Mouse (Mus musculus) CH12.LX (cell line): ENCODE measurements around the gene Samd4b. TPM values are rescaled to one million over a fixed set of nuclear protein-coding genes. Genes with fewer than 3 reads are reported as not detected.

Source experiments
- DNase-seq: peaks from one replicate; pipeline ENCODE4 v3.0.0-alpha.2; 2013; ENCODE audit errors: extremely low read depth
- H3K27ac ChIP-seq: 2 replicates; pipeline ENCODE4 v1.5.1; 2012; ENCODE audit warnings: low read depth, mild to moderate bottlenecking, control low read depth, moderate library complexity; ENCODE audit not compliant: insufficient read depth
- H3K27me3 ChIP-seq: replicated peaks from 2 replicates; pipeline ENCODE3; 2012; ENCODE audit warnings: inconsistent platforms
- H3K36me3 ChIP-seq, 2 experiments: replicated peaks in 1 of 2; 2 replicates each; pipeline versions ENCODE3 to v1.6.1; 2012; ENCODE audit warnings: inconsistent platforms in 1 of 2, low read length in 1 of 2, mild to moderate bottlenecking in 1 of 2, mixed read lengths in 1 of 2, moderate library complexity in 1 of 2; ENCODE audit not compliant: control insufficient read depth in 1 of 2, insufficient read depth in 1 of 2
- H3K4me1 ChIP-seq, 2 experiments: 2 replicates each; pipeline ENCODE4 v1.6.1; 2012; ENCODE audit warnings: inconsistent platforms in 1 of 2, moderate library complexity in 1 of 2; ENCODE audit not compliant: insufficient read depth in 2 of 2, control insufficient read depth in 1 of 2
- H3K4me2 ChIP-seq: 2 replicates; pipeline ENCODE4 v1.6.1; 2012; ENCODE audit warnings: low read depth, mild to moderate bottlenecking, control low read depth; ENCODE audit not compliant: poor library complexity, insufficient read depth, severe bottlenecking
- H3K4me3 ChIP-seq, 3 experiments: fragments of 150-350 bp in 1 of 3; sonication (generic) in 1 of 3; replicated peaks in 1 of 3; 2 replicates each; pipeline versions ENCODE3 to v1.5.1; 2011 to 2012; ENCODE audit warnings: low read depth in 2 of 3, low read length in 2 of 3, mild to moderate bottlenecking in 2 of 3, moderate library complexity in 2 of 3, control low read depth in 1 of 3, improper control_type of control experiment in 1 of 3, inconsistent platforms in 1 of 3, mixed read lengths in 1 of 3; ENCODE audit not compliant: poor library complexity in 1 of 3
- H3K79me2 ChIP-seq: replicated peaks from 2 replicates; pipeline ENCODE4 v1.6.1; 2012; ENCODE audit warnings: mild to moderate bottlenecking, moderate library complexity; ENCODE audit not compliant: control insufficient read depth, poor library complexity, insufficient read depth, severe bottlenecking; ENCODE audit errors: extremely low read depth
- H3K9ac ChIP-seq: 2 replicates; pipeline ENCODE4 v1.6.1; 2012; ENCODE audit warnings: low read depth, mild to moderate bottlenecking, control low read depth, moderate library complexity; ENCODE audit not compliant: insufficient read depth
- H3K9me3 ChIP-seq: replicated peaks from 2 replicates; pipeline ENCODE3; 2012; ENCODE audit warnings: low read length, inconsistent platforms, mixed read lengths
- CHD2 ChIP-seq: IDR thresholded peaks from 2 replicates; pipeline ENCODE4 v1.6.1; 2011; ENCODE audit warnings: low read length, improper control_type of control experiment
- CTCF ChIP-seq, 2 experiments: IDR thresholded peaks in 1 of 2; conservative IDR thresholded peaks in 1 of 2; 2 replicates each; pipeline ENCODE4 v1.5.1; 2011 to 2012; ENCODE audit warnings: low read depth in 2 of 2, low read length in 2 of 2, improper control_type of control experiment in 1 of 2, inconsistent platforms in 1 of 2, mild to moderate bottlenecking in 1 of 2, moderate library complexity in 1 of 2
- E2F4 ChIP-seq: IDR thresholded peaks from 2 replicates; pipeline ENCODE4 v1.6.1; 2011; ENCODE audit warnings: low read depth, low read length, improper control_type of control experiment; ENCODE audit not compliant: insufficient replicate concordance
- EP300 ChIP-seq: IDR thresholded peaks from 2 replicates; pipeline ENCODE4 v1.6.1; 2011; ENCODE audit warnings: low read length, improper control_type of control experiment
- GABPA ChIP-seq: IDR thresholded peaks from 2 replicates; pipeline ENCODE4 v1.6.1; 2012; ENCODE audit warnings: low read depth, low read length, improper control_type of control experiment, inconsistent platforms; ENCODE audit not compliant: insufficient replicate concordance
- HCFC1 ChIP-seq: IDR thresholded peaks from 2 replicates; pipeline ENCODE4 v1.6.1; 2012; ENCODE audit warnings: low read depth, mild to moderate bottlenecking, inconsistent platforms, low read length, improper control_type of control experiment
- IRF4 ChIP-seq: IDR thresholded peaks from 2 replicates; pipeline ENCODE4 v1.6.1; 2014; ENCODE audit warnings: low read depth, mild to moderate bottlenecking, inconsistent platforms, low read length, improper control_type of control experiment
- JUND ChIP-seq: conservative IDR thresholded peaks from 2 replicates; pipeline ENCODE4 v1.6.1; 2011; ENCODE audit warnings: low read depth, low read length, improper control_type of control experiment
- KAT2A ChIP-seq: IDR thresholded peaks from 2 replicates; pipeline ENCODE4 v1.6.1; 2012; ENCODE audit warnings: low read length, improper control_type of control experiment, inconsistent platforms; ENCODE audit not compliant: insufficient replicate concordance
- MAFK ChIP-seq: IDR thresholded peaks from 2 replicates; pipeline ENCODE4 v1.6.1; 2011; ENCODE audit warnings: low read length, improper control_type of control experiment; ENCODE audit not compliant: insufficient replicate concordance
- MAX ChIP-seq: IDR thresholded peaks from 2 replicates; pipeline ENCODE4 v1.6.1; 2011; ENCODE audit warnings: low read length, improper control_type of control experiment
- MAZ ChIP-seq: IDR thresholded peaks from 2 replicates; pipeline ENCODE4 v1.6.1; 2012; ENCODE audit warnings: low read depth, mild to moderate bottlenecking, inconsistent platforms, low read length, improper control_type of control experiment, moderate library complexity
- MEF2A ChIP-seq: IDR thresholded peaks from 2 replicates; pipeline ENCODE4 v1.6.1; 2014; ENCODE audit warnings: low read depth, mild to moderate bottlenecking, inconsistent platforms, low read length, improper control_type of control experiment, borderline replicate concordance
- MXI1 ChIP-seq: IDR thresholded peaks from 2 replicates; pipeline ENCODE4 v1.6.1; 2011; ENCODE audit warnings: mild to moderate bottlenecking, low read depth, low read length, improper control_type of control experiment
- MYC ChIP-seq: IDR thresholded peaks from 2 replicates; pipeline ENCODE4 v1.6.1; 2011; ENCODE audit warnings: low read depth, mild to moderate bottlenecking, improper control_type of control experiment, low read length
- NELFE ChIP-seq: IDR thresholded peaks from 2 replicates; pipeline ENCODE4 v1.6.1; 2011; ENCODE audit warnings: low read depth, low read length, improper control_type of control experiment
- NRF1 ChIP-seq: IDR thresholded peaks from 2 replicates; pipeline ENCODE4 v1.6.1; 2014; ENCODE audit warnings: low read depth, mild to moderate bottlenecking, inconsistent platforms, low read length, improper control_type of control experiment, moderate library complexity
- PAX5 ChIP-seq: IDR thresholded peaks from 2 replicates; pipeline ENCODE4 v1.6.1; 2012; ENCODE audit warnings: low read length, inconsistent platforms, mixed read lengths
- POLR2A ChIP-seq: IDR thresholded peaks from 2 replicates; pipeline ENCODE4 v1.6.1; 2011; ENCODE audit warnings: low read depth, mild to moderate bottlenecking, improper control_type of control experiment, low read length
- RAD21 ChIP-seq: IDR thresholded peaks from 2 replicates; pipeline ENCODE4 v1.6.1; 2011; ENCODE audit warnings: low read depth, mild to moderate bottlenecking, low read length, improper control_type of control experiment, moderate library complexity
- RCOR1 ChIP-seq: conservative IDR thresholded peaks from 2 replicates; pipeline ENCODE4 v1.6.1; 2012; ENCODE audit warnings: low read depth, mild to moderate bottlenecking, inconsistent platforms, low read length, improper control_type of control experiment
- SMC3 ChIP-seq: IDR thresholded peaks from 2 replicates; pipeline ENCODE4 v1.6.1; 2011; ENCODE audit warnings: low read depth, low read length, improper control_type of control experiment
- USF2 ChIP-seq: conservative IDR thresholded peaks from 2 replicates; pipeline ENCODE4 v1.6.1; 2011; ENCODE audit warnings: low read depth, low read length, improper control_type of control experiment
- ZC3H11A ChIP-seq: IDR thresholded peaks from 2 replicates; pipeline ENCODE4 v1.6.1; 2012; ENCODE audit warnings: low read depth, mild to moderate bottlenecking, inconsistent platforms, low read length, improper control_type of control experiment
- ZKSCAN1 ChIP-seq: IDR thresholded peaks from 2 replicates; pipeline ENCODE4 v1.6.1; 2012; ENCODE audit warnings: low read depth, inconsistent platforms, low read length, improper control_type of control experiment, borderline replicate concordance
- ZMIZ1 ChIP-seq: IDR thresholded peaks from 2 replicates; pipeline ENCODE4 v1.6.1; 2012; ENCODE audit warnings: low read depth, mild to moderate bottlenecking, inconsistent platforms, low read length, improper control_type of control experiment
- ZNF384 ChIP-seq: IDR thresholded peaks from 2 replicates; pipeline ENCODE4 v1.6.1; 2012; ENCODE audit warnings: low read depth, low read length, improper control_type of control experiment, inconsistent platforms
- dilution Hi-C: fragments of 300-500 bp; cut with MboI; formaldehyde crosslinking; loops from 2 replicates; pipeline ENCODE4 v1.14.3; 2020; ENCODE audit warnings: low sequenced_read_pairs; ENCODE audit not compliant: extremely low pct_unique_long_range_greater_than_20kb, extremely low pct_ligation_motif_present
- in situ Hi-C: fragments of 300-500 bp; cut with MboI; formaldehyde crosslinking; loops from 3 replicates; pipeline ENCODE4 v1.14.3; 2019; ENCODE audit warnings: low sequenced_read_pairs, low pct_ligation_motif_present, low pct_unique_long_range_greater_than_20kb, mixed read lengths
- polyA plus RNA-seq: library from polyadenylated mRNA; unstranded; fragments of >175 nt; gene quantifications from 2 replicates; pipeline ENCODE4 v1.2.1, GENCODE M21; 2012; ENCODE audit warnings: low read depth; ENCODE audit not compliant: insufficient read length
- total RNA-seq, 2 experiments: library from RNA; depleted of rRNA; stranded (reverse); fragments of 300-350 nt in 1 of 2; fragments of >200 nt in 1 of 2; gene quantifications; 2 replicates each; pipeline ENCODE4 v1.2.3; 2012 to 2014

The Samd4b gene
- total and polyA plus RNA-seq, 3 experiments: 3.7 to 24.6 (median 10.0) TPM

DNA sequence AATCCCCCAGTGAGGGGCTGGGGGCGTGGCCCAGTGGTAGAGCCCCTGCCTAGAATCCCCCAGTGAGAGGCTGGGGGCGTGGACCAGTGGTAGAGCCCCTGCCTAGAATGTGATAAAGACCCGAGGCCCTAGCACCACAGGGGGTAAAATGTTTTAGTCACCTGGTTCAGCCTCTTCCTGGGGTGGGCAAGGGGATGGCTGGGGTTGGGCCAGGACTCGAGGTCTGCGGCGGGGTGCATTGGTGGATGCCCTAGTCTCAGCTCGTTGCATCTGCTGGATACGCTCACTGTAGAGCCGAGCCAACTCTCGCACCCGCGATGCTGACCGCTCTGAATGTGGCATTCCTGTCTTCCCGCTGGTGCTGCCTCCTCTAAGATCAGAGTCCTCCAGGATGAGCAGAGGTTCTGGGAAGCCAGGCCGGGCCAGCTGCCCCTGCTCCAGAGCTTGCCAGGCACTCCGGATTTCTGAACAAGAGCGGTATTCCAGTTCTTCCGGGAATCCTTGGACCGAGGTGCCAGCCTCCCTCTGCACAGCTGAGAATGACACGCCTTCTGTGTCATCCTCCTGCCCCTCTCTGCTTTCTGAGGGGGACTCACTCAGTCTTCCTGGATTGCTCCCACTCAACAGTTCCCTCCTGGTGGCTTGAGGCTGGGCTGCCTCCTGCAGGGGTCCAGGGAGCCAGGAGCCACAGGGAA is 236.2 kb downstream of the Samd4b start:
- dilution Hi-C loops: no loop called here
- Histone ChIP-seq H3K27me3 (no peaks in the 10 kb centered on the region), H3K79me2 (no peaks in the 10 kb centered on the region), H3K4me3 (no peak overlapping the region), H3K4me1 (peaks cover 3 to 12% of the 10 kb centered on the region in 2 experiments)
- in situ Hi-C loops: no loop called here
- TF ChIP-seq SMC3: no peak
- TF ChIP-seq, all 38 proteins: peak for 0
- Histone ChIP-seq H3K9me3 (no peaks in the 10 kb centered on the region), H3K4me2 (no peak overlapping the region), H3K36me3 (peaks cover 11 to 55% of the 10 kb centered on the region in 2 experiments), H3K27ac (no peak overlapping the region), H3K9ac (no peak overlapping the region)
- DNase-seq: no peak

DNA sequence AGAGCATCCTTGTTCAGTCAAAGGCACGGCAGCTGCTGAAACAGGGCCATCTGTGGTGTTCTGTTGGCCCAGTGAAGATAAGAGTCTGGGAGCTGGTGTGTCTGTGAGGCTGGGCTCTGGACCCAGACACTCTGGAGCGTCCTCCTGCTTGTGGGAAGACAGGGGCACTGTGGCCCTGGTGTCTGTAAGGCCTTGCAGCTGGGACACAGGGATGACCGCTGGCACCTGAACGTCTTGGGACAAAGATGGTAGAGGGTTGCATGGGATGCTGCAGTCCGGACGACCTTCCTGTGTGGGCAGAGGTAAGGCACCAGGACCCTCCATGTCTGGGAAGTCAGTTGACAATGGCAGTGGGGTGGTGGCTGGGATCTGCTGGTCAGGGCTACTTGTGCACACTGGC is 237.7 kb downstream of the Samd4b start:
- H3K4me3 ChIP-seq: no peak overlapping the region
- in situ Hi-C loops: no loop called here

DNA sequence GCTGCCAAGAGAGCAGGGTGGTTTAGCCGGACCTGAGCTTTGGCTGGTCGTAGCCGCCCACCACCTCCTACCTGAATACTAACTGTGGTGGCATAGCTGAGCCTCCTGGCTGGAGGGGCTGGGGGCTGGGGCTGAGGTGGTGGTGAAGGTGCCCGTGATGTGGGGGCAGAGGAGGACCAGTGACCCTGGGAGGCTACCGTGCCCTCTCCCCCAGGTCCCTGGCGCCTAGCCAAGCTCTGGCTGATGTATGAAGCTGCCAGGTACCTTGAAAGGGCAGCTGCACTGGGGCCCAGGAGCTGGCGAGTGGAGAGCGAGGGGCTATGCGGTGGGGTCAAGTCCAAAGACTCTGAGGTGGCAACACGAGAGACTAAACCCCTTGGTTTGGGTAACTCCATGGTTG is 238.1 kb downstream of the Samd4b start:
- in situ Hi-C loops (no loop called here), dilution Hi-C loops (no loop called here)
- Histone ChIP-seq H3K27me3 (no peaks in the 10 kb centered on the region), H3K27ac (no peak overlapping the region), H3K4me3 (no peak overlapping the region), H3K4me1 (peaks cover 0 to 7% of the 10 kb centered on the region in 2 experiments; a peak in 2 of 4 replicates), H3K36me3 (peaks cover 11 to 53% of the 10 kb centered on the region in 2 experiments), H3K9me3 (no peaks in the 10 kb centered on the region), H3K4me2 (no peak overlapping the region), H3K9ac (no peak overlapping the region), H3K79me2 (no peaks in the 10 kb centered on the region)
- TF ChIP-seq PAX5 (no peak), JUND (no peak), SMC3 (no peak), EP300 (no peak), CTCF (conservative IDR thresholded peaks at IDR 0.05 in 1 of 2, IDR thresholded peaks at IDR 0.05 in 1 of 2; ENCODE audit: low read depth in 2 of 2, low read length in 2 of 2) (no peak), E2F4 (no peak), NELFE (no peak), ZNF384 (no peak), MXI1 (no peak), MAZ (no peak), MAFK (no peak), CHD2 (no peak), USF2 (no peak), GABPA (no peak), RCOR1 (no peak), RAD21 (no peak), KAT2A (no peak), MAX (no peak), MEF2A (no peak)
- DNase-seq: no peak

More for the DNA sequence above, 237.7 kb downstream of the Samd4b start:
- Histone ChIP-seq H3K27ac (no peak overlapping the region), H3K9ac (no peak overlapping the region), H3K9me3 (no peaks in the 10 kb centered on the region), H3K4me1 (peaks cover 0 to 7% of the 10 kb centered on the region in 2 experiments; a peak in 2 of 4 replicates), H3K4me2 (no peak overlapping the region), H3K27me3 (no peaks in the 10 kb centered on the region), H3K79me2 (no peaks in the 10 kb centered on the region), H3K36me3 (peaks cover 11 to 52% of the 10 kb centered on the region in 2 experiments)
- no peak for DNase-seq
- dilution Hi-C loops: no loop called here
- TF ChIP-seq USF2: no peak
- no peak for TF ChIP-seq MEF2A
- no peak for TF ChIP-seq NRF1
- no peak for TF ChIP-seq IRF4
- TF ChIP-seq JUND: no peak
- TF ChIP-seq HCFC1: no peak
- no peak for TF ChIP-seq ZMIZ1
- no peak for TF ChIP-seq ZKSCAN1
- no peak for TF ChIP-seq ZC3H11A
- no peak for TF ChIP-seq CHD2
- TF ChIP-seq MAZ: no peak
- no peak for TF ChIP-seq ZNF384
- no peak for TF ChIP-seq MYC
- TF ChIP-seq RCOR1: no peak
- no peak for TF ChIP-seq POLR2A
- no peak for TF ChIP-seq E2F4
